Comparison of ENCODE assay signal across 8 mouse cellular contexts in genomic region chr15:89178260-89178860, GRCm38 (mm10). TPM values are rescaled to one million over a fixed set of nuclear protein-coding genes. Genes with fewer than 3 reads are reported as not detected.
DNase-seq lines count a peak whose midpoint lies in the region; ATAC-seq lines count a peak whose summit lies in the region.

No protein-coding gene starts in this region.

- H3K4me2 ChIP-seq in kidney, embryonic 15.5 days, result peak overlapping the region; percentile 85
- peak overlapping the region; percentile 72 for H3K4me2 ChIP-seq in heart, embryonic 16.5 days (ENCODE audit: low read depth, low read length)

- peaks cover 88% of the 10 kb centered on the region for H3K4me1 ChIP-seq in kidney, embryonic 15.5 days
- H3K4me1 ChIP-seq in heart, embryonic 16.5 days (ENCODE audit: control insufficient read depth, insufficient read depth, low read length), result peaks cover 77% of the 10 kb centered on the region
- peaks cover 99% of the 10 kb centered on the region for H3K4me1 ChIP-seq in midbrain, embryonic 10.5 days

- DNase-seq in kidney, postnatal 36 days, result no peak
- peak; percentile 86 for DNase-seq in cerebellum, adult 8-10 months
- no peak for DNase-seq in midbrain, embryonic 10.5 days (ENCODE audit: low spot score)
- DNase-seq in spleen, postnatal 4 days (ENCODE audit: low spot score in 2 of 2), result no peak
- no peak for DNase-seq in right cerebral cortex, postnatal 25 days
- DNase-seq in lung, postnatal 14 days, result no peak

- H3K36me3 ChIP-seq in kidney, embryonic 15.5 days, result no peaks in the 10 kb centered on the region
- H3K36me3 ChIP-seq in heart, embryonic 16.5 days (ENCODE audit: control insufficient read depth, insufficient read depth), result no peaks in the 10 kb centered on the region
- H3K36me3 ChIP-seq in midbrain, embryonic 10.5 days, result 0 out of 2 replicates have a peak, but pooled peaks cover 3% of the 10 kb centered on the region

- H3K9me3 ChIP-seq in kidney, embryonic 15.5 days (replicated peaks), result no peaks in the 10 kb centered on the region
- H3K9me3 ChIP-seq in heart, embryonic 16.5 days (replicated peaks; ENCODE audit: control insufficient read depth, low read length), result no peaks in the 10 kb centered on the region
- H3K9me3 ChIP-seq in midbrain, embryonic 10.5 days (replicated peaks), result no peaks in the 10 kb centered on the region

- no peaks in the 10 kb centered on the region for H3K27me3 ChIP-seq in kidney, embryonic 15.5 days
- H3K27me3 ChIP-seq in heart, embryonic 16.5 days (ENCODE audit: control insufficient read depth, insufficient read depth, low read length), result no peaks in the 10 kb centered on the region
- peaks cover 6% of the 10 kb centered on the region; the same call in 1 of the 2 replicates for H3K27me3 ChIP-seq in midbrain, embryonic 10.5 days (ENCODE audit: low read depth, poor library complexity, severe bottlenecking)

- 70% methylated on average over 7 of the region's 7 CpGs for WGBS in kidney, embryonic 15.5 days
- 60% methylated on average over 7 of the region's 7 CpGs for WGBS in heart, embryonic 16.5 days
- 70% methylated on average over 7 of the region's 7 CpGs for WGBS in midbrain, embryonic 10.5 days

- peak overlapping the region; percentile 91 for H3K4me3 ChIP-seq in kidney, embryonic 15.5 days (replicated peaks)
- H3K4me3 ChIP-seq in heart, embryonic 16.5 days (ENCODE audit: low read length), result peak overlapping the region; percentile 81
- peak overlapping the region; percentile 88 for H3K4me3 ChIP-seq in midbrain, embryonic 10.5 days

- ATAC-seq in kidney, embryonic 15.5 days (replicated peaks; ENCODE audit: low FRiP score), result no peak
- ATAC-seq in heart, embryonic 16.5 days (replicated peaks; ENCODE audit: extremely low read depth, insufficient read depth, low FRiP score), result no peak

- H3K27ac ChIP-seq in kidney, embryonic 15.5 days, result peak overlapping the region; percentile 96
- H3K27ac ChIP-seq in heart, embryonic 16.5 days (ENCODE audit: low read length), result peak overlapping the region; percentile 97
- peak overlapping the region; percentile 98 for H3K27ac ChIP-seq in midbrain, embryonic 10.5 days (replicated peaks)

- peak overlapping the region; percentile 90 for H3K9ac ChIP-seq in kidney, embryonic 15.5 days
- peak overlapping the region; percentile 90 for H3K9ac ChIP-seq in heart, embryonic 16.5 days (ENCODE audit: low read length)

RNA-seq across cellular contexts. Expression of gene Plxnb2, which starts 2.2 kb away (rescaled TPM):
- polyA plus RNA-seq in kidney, embryonic 15.5 days (2015; fragmentation: Nextera tagmentation; extraction: Ambion mirVana), result 138 and 160 TPM in 2 replicates
- 91.8 and 104 TPM in 2 replicates for polyA plus RNA-seq in heart, embryonic 16.5 days (2015; fragmentation: Nextera tagmentation; extraction: Ambion mirVana)
- 130 and 144 TPM in 2 replicates for polyA plus RNA-seq in midbrain, embryonic 10.5 days (2016; fragmentation: Nextera tagmentation; extraction: Ambion mirVana)

RNA-seq across cellular contexts. Expression of gene Dennd6b, which starts 17.9 kb away (rescaled TPM):
- 17.0 and 19.2 TPM in 2 replicates for polyA plus RNA-seq in kidney, embryonic 15.5 days (2015; fragmentation: Nextera tagmentation; extraction: Ambion mirVana)
- polyA plus RNA-seq in heart, embryonic 16.5 days (2015; fragmentation: Nextera tagmentation; extraction: Ambion mirVana), result 18.9 and 19.0 TPM in 2 replicates
- polyA plus RNA-seq in midbrain, embryonic 10.5 days (2016; fragmentation: Nextera tagmentation; extraction: Ambion mirVana), result 27.7 and 37.3 TPM in 2 replicates

RNA-seq across cellular contexts. Expression of gene Mapk11, which starts 28.9 kb away (rescaled TPM):
- 15.4 and 16.5 TPM in 2 replicates for polyA plus RNA-seq in kidney, embryonic 15.5 days (2015; fragmentation: Nextera tagmentation; extraction: Ambion mirVana)
- polyA plus RNA-seq in heart, embryonic 16.5 days (2015; fragmentation: Nextera tagmentation; extraction: Ambion mirVana), result 3.6 and 4.1 TPM in 2 replicates
- polyA plus RNA-seq in midbrain, embryonic 10.5 days (2016; fragmentation: Nextera tagmentation; extraction: Ambion mirVana), result 38.8 and 47.4 TPM in 2 replicates

RNA-seq across cellular contexts. Expression of gene Ppp6r2, which starts 33.0 kb away (rescaled TPM):
- polyA plus RNA-seq in kidney, embryonic 15.5 days (2015; fragmentation: Nextera tagmentation; extraction: Ambion mirVana), result 22.7 and 26.9 TPM in 2 replicates
- 18.2 and 21.3 TPM in 2 replicates for polyA plus RNA-seq in heart, embryonic 16.5 days (2015; fragmentation: Nextera tagmentation; extraction: Ambion mirVana)
- polyA plus RNA-seq in midbrain, embryonic 10.5 days (2016; fragmentation: Nextera tagmentation; extraction: Ambion mirVana), result 25.4 and 41.8 TPM in 2 replicates

RNA-seq across cellular contexts. Expression of gene Mapk12, which starts 37.9 kb away (rescaled TPM):
- polyA plus RNA-seq in kidney, embryonic 15.5 days (2015; fragmentation: Nextera tagmentation; extraction: Ambion mirVana), result 14.8 and 16.7 TPM in 2 replicates
- polyA plus RNA-seq in heart, embryonic 16.5 days (2015; fragmentation: Nextera tagmentation; extraction: Ambion mirVana), result 17.7 and 18.4 TPM in 2 replicates
- 31.8 and 36.7 TPM in 2 replicates for polyA plus RNA-seq in midbrain, embryonic 10.5 days (2016; fragmentation: Nextera tagmentation; extraction: Ambion mirVana)
